Comparison of ENCODE assay signal across 9 mouse cellular contexts in genomic region chr11:89165278-89165677, GRCm38 (mm10).
DNase-seq lines count a peak whose midpoint lies in the region; ATAC-seq and TF ChIP-seq lines count a peak whose summit lies in the region.
"Had no signal": no experiment of that assay in that cellular context is flagged by ENCODE, and none has a peak within 500 bp of the region (broad histone marks: within the 10 kb centered on the region; RNA-seq: fewer than 3 reads in every experiment).

No protein-coding gene starts in this region.

- no peaks in the 10 kb centered on the region for H3K4me1 ChIP-seq in intestine, postnatal 0 days (replicated peaks; ENCODE audit: control insufficient read depth, insufficient read depth, low read length)
- H3K4me1 ChIP-seq in intestine, embryonic 16.5 days (ENCODE audit: control insufficient read depth, insufficient read depth, low read length): no peaks in the 10 kb centered on the region
- no peaks in the 10 kb centered on the region for H3K4me1 ChIP-seq in forebrain, embryonic 16.5 days (replicated peaks; ENCODE audit: control insufficient read depth, insufficient read depth, low read length)
- H3K4me1 ChIP-seq: embryonic facial prominence, embryonic 13.5 days had no signal

- DNase-seq in cerebellum, adult 11-12 months: peak; percentile 55
- DNase-seq in induced T-regulatory cell, adult 2 months (ENCODE audit: low read depth): peak; percentile 79
- DNase-seq in left cerebral cortex, postnatal 14 days (ENCODE audit: low spot score in 2 of 2): peak; percentile 62 to 85
- peak; percentile 80 for DNase-seq in splenic B cell, adult 2 months (ENCODE audit: low read depth, low spot score)

- no peaks in the 10 kb centered on the region for H3K36me3 ChIP-seq in intestine, postnatal 0 days (ENCODE audit: control insufficient read depth, insufficient read depth)
- no peaks in the 10 kb centered on the region for H3K36me3 ChIP-seq in intestine, embryonic 16.5 days (ENCODE audit: control insufficient read depth, insufficient read depth, low read length)
- H3K36me3 ChIP-seq in forebrain, embryonic 16.5 days (ENCODE audit: control insufficient read depth, insufficient read depth): no peaks in the 10 kb centered on the region
- no peaks in the 10 kb centered on the region for H3K36me3 ChIP-seq in splenic B cell, adult 2 months (ENCODE audit: control insufficient read depth, insufficient read depth, low read length, poor library complexity, severe bottlenecking)
- H3K36me3 ChIP-seq: embryonic facial prominence, embryonic 13.5 days had no signal

- H3K27me3 ChIP-seq in intestine, postnatal 0 days (replicated peaks; ENCODE audit: control insufficient read depth, insufficient read depth, low read length): peaks cover 10% of the 10 kb centered on the region
- H3K27me3 ChIP-seq in intestine, embryonic 16.5 days (replicated peaks; ENCODE audit: control insufficient read depth, insufficient read depth, low read length): no peaks in the 10 kb centered on the region
- no peaks in the 10 kb centered on the region for H3K27me3 ChIP-seq in forebrain, embryonic 16.5 days (replicated peaks; ENCODE audit: control insufficient read depth, insufficient read depth, low read length)
- no peaks in the 10 kb centered on the region for H3K27me3 ChIP-seq in splenic B cell, adult 2 months (ENCODE audit: control insufficient read depth, insufficient read depth, low read length, poor library complexity, severe bottlenecking)

- peak; percentile 92 for TF ChIP-seq CTCF in intestine, postnatal 0 days (IDR thresholded peaks at IDR 0.05; ENCODE audit: low read depth)

- no peak overlapping the region for H3K9ac ChIP-seq in intestine, postnatal 0 days (ENCODE audit: low read depth, low read length)
- H3K9ac ChIP-seq in intestine, embryonic 16.5 days (ENCODE audit: low read depth, low read length): no peak overlapping the region
- no peak overlapping the region for H3K9ac ChIP-seq in forebrain, embryonic 16.5 days (replicated peaks; ENCODE audit: low read depth, low read length)
- H3K9ac ChIP-seq: embryonic facial prominence, embryonic 13.5 days had no signal

- no peak overlapping the region for H3K4me2 ChIP-seq in intestine, postnatal 0 days (replicated peaks; ENCODE audit: low read depth)
- no peak overlapping the region for H3K4me2 ChIP-seq in intestine, embryonic 16.5 days (ENCODE audit: low read depth, low read length)
- no peak overlapping the region for H3K4me2 ChIP-seq in forebrain, embryonic 16.5 days (ENCODE audit: low read length)
- H3K4me2 ChIP-seq: embryonic facial prominence, embryonic 13.5 days had no signal

- no peaks in the 10 kb centered on the region for H3K9me3 ChIP-seq in intestine, postnatal 0 days (ENCODE audit: control insufficient read depth)
- no peaks in the 10 kb centered on the region for H3K9me3 ChIP-seq in intestine, embryonic 16.5 days (ENCODE audit: control insufficient read depth, low read length)
- H3K9me3 ChIP-seq in forebrain, embryonic 16.5 days (ENCODE audit: control insufficient read depth, low read length): no peaks in the 10 kb centered on the region
- H3K9me3 ChIP-seq: embryonic facial prominence, embryonic 13.5 days had no signal

- 13% methylated on average over 6 of the region's 6 CpGs for WGBS in intestine, postnatal 0 days
- WGBS in intestine, embryonic 16.5 days: 9% methylated on average over 6 of the region's 6 CpGs
- 12% methylated on average over 6 of the region's 6 CpGs for WGBS in forebrain, embryonic 16.5 days

- no peak overlapping the region for H3K27ac ChIP-seq in intestine, postnatal 0 days (ENCODE audit: low read depth, low read length)
- H3K27ac ChIP-seq in intestine, embryonic 16.5 days (ENCODE audit: low read length): no peak overlapping the region
- no peak overlapping the region for H3K27ac ChIP-seq in forebrain, embryonic 16.5 days (ENCODE audit: low read length)
- H3K27ac ChIP-seq: embryonic facial prominence, embryonic 13.5 days had no signal

- no peak overlapping the region for H3K4me3 ChIP-seq in intestine, postnatal 0 days (ENCODE audit: low read depth, low read length)
- no peak overlapping the region for H3K4me3 ChIP-seq in intestine, embryonic 16.5 days (ENCODE audit: low read length)
- H3K4me3 ChIP-seq in forebrain, embryonic 16.5 days (replicated peaks; ENCODE audit: low read length): no peak overlapping the region
- H3K4me3 ChIP-seq: embryonic facial prominence, embryonic 13.5 days had no signal

- ATAC-seq in intestine, postnatal 0 days: no peak
- ATAC-seq in intestine, embryonic 16.5 days: no peak
- ATAC-seq in forebrain, embryonic 16.5 days: peak; percentile 68
- peak; percentile 70; the same call in 1 of the 2 replicates for ATAC-seq in monocyte, adult 5-6 weeks (replicated peaks; ENCODE audit: insufficient number of reproducible peaks, low FRiP score, low TSS enrichment, poor library complexity, severe bottlenecking)

- intact Hi-C loops in left cerebral cortex, postnatal 14 days (cut with DNase I): loop anchor here (1.0 to 10.0 kb wide), 5 partner anchors 136 to 1010 kb away; no protein-coding TSS in a partner anchor

Comparison
In these comparisons a context has a peak if more than half of its experiments do, and no peak if none do; other contexts are left out.
1. ATAC-seq: peak in forebrain, embryonic 16.5 days (single experiment) and monocyte, adult 5-6 weeks (single experiment); none in intestine, postnatal 0 days (single experiment) and intestine, embryonic 16.5 days (single experiment).
2. Peak in every context shown above with its lines, with median percentiles within 50 percentile points of each other: DNase-seq.